ENCODE assay signal across 7 mouse cellular contexts in the genomic region with DNA sequence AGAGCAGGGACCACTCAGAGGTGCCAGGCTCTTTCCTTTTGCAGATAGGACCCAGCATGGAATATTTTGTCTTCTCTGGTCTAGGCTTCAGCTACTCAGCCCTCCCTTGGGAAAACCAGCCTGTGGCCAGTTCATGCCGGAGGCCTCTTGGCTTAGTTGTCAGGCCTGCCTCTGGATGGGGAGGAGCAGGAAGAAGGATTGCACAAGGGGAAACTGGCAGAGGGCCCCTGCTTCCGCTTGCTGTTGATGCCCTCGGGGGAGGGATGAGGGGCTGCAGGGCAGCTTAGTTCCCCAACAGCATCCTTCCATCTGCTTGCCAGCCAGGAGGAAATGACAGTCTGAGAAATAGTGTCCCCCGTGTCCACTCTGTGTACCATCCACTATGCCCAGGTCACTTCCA. TPM values are rescaled to one million over a fixed set of nuclear protein-coding genes. Genes with fewer than 3 reads are reported as not detected.
DNase-seq lines count a peak whose midpoint lies in the region; TF ChIP-seq lines count a peak whose summit lies in the region.

No protein-coding gene starts in this region.

- DNase-seq in adrenal gland, adult 2 months, result peak; percentile 79
- DNase-seq in brain, adult 2 months (ENCODE audit: low read depth, low spot score), result peak; percentile 56
- DNase-seq in kidney, adult 2 months, result peak; percentile 83
- DNase-seq in lung, postnatal 10 days, result peak; percentile 91
- no peak for DNase-seq in embryo, embryonic 11 days
- no peak for DNase-seq in Muller cell, postnatal 12 days (ENCODE audit: inconsistent ontology term)
- DNase-seq in left cerebral cortex, adult 2 months (ENCODE audit: extremely low spot score in 1 of 2, low spot score in 2 of 2), result no peak

- H3K4me1 ChIP-seq in kidney, adult 2 months (ENCODE audit: control insufficient read depth, insufficient read depth, low read length), result peaks cover 29% of the 10 kb centered on the region

- TF ChIP-seq CTCF in kidney, adult 2 months (conservative IDR thresholded peaks at IDR 0.05; ENCODE audit: insufficient read depth, insufficient read length, low read depth, low read length), result no peak
- TF ChIP-seq CTCF in left cerebral cortex, adult 2 months (IDR thresholded peaks at IDR 0.05), result no peak

- no peaks in the 10 kb centered on the region for H3K36me3 ChIP-seq in kidney, adult 2 months (ENCODE audit: control insufficient read depth, insufficient read depth, low read length)

- no peaks in the 10 kb centered on the region for H3K27me3 ChIP-seq in kidney, adult 2 months (replicated peaks; ENCODE audit: control insufficient read depth, insufficient read depth, low read length)

- intact Hi-C loops in left cerebral cortex, adult 2 months (cut with DNase I), result no loop called here

- H3K27ac ChIP-seq in kidney, adult 2 months (ENCODE audit: insufficient read depth, low read depth, low read length), result peak overlapping the region; percentile 21; the same call in 1 of the 2 replicates
- H3K27ac ChIP-seq in left cerebral cortex, adult 2 months, result no peak overlapping the region

- no peak for TF ChIP-seq POLR2A in kidney, adult 2 months (IDR thresholded peaks at IDR 0.05; ENCODE audit: low read depth, low read length)

- WGBS in kidney, adult 2 months, result 52% methylated on average over 4 of the region's 4 CpGs

- no peak overlapping the region for H3K4me3 ChIP-seq in kidney, adult 2 months (ENCODE audit: insufficient read depth, low read depth, low read length)
- H3K4me3 ChIP-seq in left cerebral cortex, adult 2 months, result no peak overlapping the region

RNA-seq across cellular contexts. Expression of gene Krt80, which starts 4.9 kb away (rescaled TPM):
- total RNA-seq in adrenal gland, adult 2 months (2021), result 1 to 10 TPM; 3.6 TPM
- polyA plus RNA-seq in adrenal gland, adult 2 months (2012; rRNA removed), result 1.9 and 2.3 TPM in 2 replicates
- 14.2 and 14.7 TPM in 2 replicates for polyA plus RNA-seq in kidney, adult 2 months (2012; rRNA removed)
- 1 to 10 TPM; 2.9 to 3.9 TPM for total RNA-seq in left cerebral cortex, adult 2 months (2021)

RNA-seq across cellular contexts. Expression of gene Krt7, which starts 36.0 kb away (rescaled TPM):
- total RNA-seq in adrenal gland, adult 2 months (2021), result 1 to 10 TPM; 2.1 to 3.2 TPM
- 0.76 and 1.2 TPM in 2 replicates for polyA plus RNA-seq in adrenal gland, adult 2 months (2012; rRNA removed)
- polyA plus RNA-seq in kidney, adult 2 months (2012; rRNA removed), result 50.9 and 57.3 TPM in 2 replicates
- under 1 TPM; 0.09 to 0.48 TPM for total RNA-seq in left cerebral cortex, adult 2 months (2021)

Comparison
In these comparisons a context has a peak if more than half of its experiments do, and no peak if none do; other contexts are left out.
1. DNase-seq: peak in adrenal gland, adult 2 months (single experiment), brain, adult 2 months (single experiment), kidney, adult 2 months (single experiment) and lung, postnatal 10 days (single experiment); none in embryo, embryonic 11 days (single experiment), Muller cell, postnatal 12 days (single experiment) and left cerebral cortex, adult 2 months (0 of 2).